Mouse (Mus musculus): ENCODE data around the gene Gm37240.

Gm37240 gene

GRCm38 (mm10) chr3:84729806-84730205 is 1157.5 kb downstream of the Gm37240 start:
- no peak for DNase-seq

- no peak for DNase-seq
Observed at GRCm38 (mm10) chr3:84723996-84724395, 1163.3 kb downstream of the Gm37240 start.

GRCm38 (mm10) chr3:84722680-84723079 is 1164.6 kb downstream of the Gm37240 start:
- DNase-seq, result no peak

- peak; percentile 34 to 37 for DNase-seq
Observed at GRCm38 (mm10) chr3:84715073-84715768, 1172.1 kb downstream of the Gm37240 start.

GRCm38 (mm10) chr3:84712941-84713340 is 1174.4 kb downstream of the Gm37240 start:
- DNase-seq, result no peak

- DNase-seq, result no peak
Observed at GRCm38 (mm10) chr3:84710723-84711122, 1176.6 kb downstream of the Gm37240 start.

GRCm38 (mm10) chr3:84709967-84710366 is 1177.4 kb downstream of the Gm37240 start:
- DNase-seq, result no peak

- no peak for DNase-seq
Observed at GRCm38 (mm10) chr3:84709100-84709499, 1178.2 kb downstream of the Gm37240 start.

- no peak for DNase-seq
Observed at GRCm38 (mm10) chr3:84708469-84708868, 1178.8 kb downstream of the Gm37240 start.

GRCm38 (mm10) chr3:84705224-84705623 is 1182.1 kb downstream of the Gm37240 start:
- no peak for DNase-seq

- DNase-seq, result no peak
Observed at GRCm38 (mm10) chr3:84703083-84703810, 1184.1 kb downstream of the Gm37240 start.

- DNase-seq, result no peak
Observed at GRCm38 (mm10) chr3:84701964-84702363, 1185.4 kb downstream of the Gm37240 start.

GRCm38 (mm10) chr3:84701509-84701908 is 1185.8 kb downstream of the Gm37240 start:
- no peak for DNase-seq

GRCm38 (mm10) chr3:84696428-84696917 is 1190.8 kb downstream of the Gm37240 start:
- no peak for DNase-seq

- DNase-seq, result no peak
Observed at GRCm38 (mm10) chr3:84695867-84696361, 1191.4 kb downstream of the Gm37240 start.

- DNase-seq, result no peak
Observed at GRCm38 (mm10) chr3:84695418-84695817, 1191.9 kb downstream of the Gm37240 start.

- DNase-seq, result no peak
Observed at GRCm38 (mm10) chr3:84693886-84694285, 1193.4 kb downstream of the Gm37240 start.

- DNase-seq, result no peak
Observed at GRCm38 (mm10) chr3:84692647-84693199, 1194.6 kb downstream of the Gm37240 start.

- no peak for DNase-seq
Observed at GRCm38 (mm10) chr3:84690091-84690771, 1197.1 kb downstream of the Gm37240 start.

- no peak for DNase-seq
Observed at GRCm38 (mm10) chr3:84689656-84690055, 1197.7 kb downstream of the Gm37240 start.

GRCm38 (mm10) chr3:84688176-84688575 is 1199.1 kb downstream of the Gm37240 start:
- DNase-seq, result no peak

- no peak for DNase-seq
Observed at GRCm38 (mm10) chr3:84687488-84687846, 1199.9 kb downstream of the Gm37240 start.
